Mouse (Mus musculus) layer of hippocampus, adult 2 months (tissue): Measurements from ENCODE around the gene Gm21974. TPM values are rescaled to one million over a fixed set of nuclear protein-coding genes. Genes with fewer than 3 reads are reported as not detected.
"Not testable (repeated sequence)": the region's sequence is repeated elsewhere in the genome, so short reads cannot be mapped to it uniquely, and the experiment has no call there.

ENCODE experiments used
- DNase-seq, 2 experiments: peaks; one replicate each; pipeline ENCODE4 v3.0.0; 2022; ENCODE audit warnings: low spot score in 2 of 2
- H3K27ac ChIP-seq: fragments of 200-600 bp; 2 replicates; pipeline ENCODE4 v1.8.1; 2022
- H3K4me3 ChIP-seq: fragments of 200-600 bp; 2 replicates; pipeline ENCODE4 v1.8.1; 2022; ENCODE audit warnings: mild to moderate bottlenecking
- CTCF ChIP-seq: fragments of 200-600 bp; conservative IDR thresholded peaks from 2 replicates; pipeline ENCODE4 v1.8.1; 2022; ENCODE audit warnings: antibody characterized with exemption, mild to moderate bottlenecking, moderate library complexity
- long read RNA-seq, 2 experiments: library from polyadenylated mRNA; stranded (forward); transcript quantifications; one replicate each; pipeline ENCODE4 v2.0.0; 2021; ENCODE audit warnings: borderline mapping rate in 2 of 2
- total RNA-seq, 2 experiments: library from RNA; stranded (reverse); gene quantifications; 2 replicates each; pipeline ENCODE4 v1.2.3; 2021

Gene Gm21974
- total RNA-seq: not detected
- long read RNA-seq, experiment 1: 0 reads
- long read RNA-seq, experiment 2, partial matches to known transcripts: 0 of 1 reads
- long read RNA-seq, experiment 2, other reads (novel, unspliced or antisense): 1 of 1 reads

DNA sequence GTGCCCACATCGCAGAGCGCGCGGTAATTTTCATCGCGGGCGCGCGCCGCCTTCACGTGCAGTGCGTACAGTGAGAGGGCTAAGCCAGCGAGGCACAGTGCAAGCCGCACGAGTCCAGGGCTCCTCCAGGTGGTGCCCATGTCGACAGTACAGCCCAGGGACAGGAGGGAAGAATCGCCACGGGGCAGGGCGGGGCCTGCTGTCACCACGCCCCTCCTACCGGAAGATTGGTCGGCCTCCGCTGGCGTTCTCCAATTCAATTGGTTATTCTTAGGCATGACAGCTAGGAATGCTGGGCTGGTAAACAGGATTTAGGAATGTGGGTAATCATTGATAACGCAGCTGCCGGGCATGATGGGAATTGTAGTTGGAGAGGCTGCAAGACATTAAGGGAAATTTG lies at the start of gene Gm21974, which contains the start of gene Vkorc1:
TSS of gene Gm21974 (minus strand) at position 13 of the 400 bp plus-strand sequence.
TSS of gene Vkorc1 (minus strand) at position 176 of the 400 bp plus-strand sequence.
- TF ChIP-seq CTCF: peak; percentile 54
- Histone ChIP-seq H3K27ac (peak within 1 kb of the TSS; percentile 86), H3K4me3 (peak within 1 kb of the TSS; percentile 65)
- DNase-seq: peak; percentile 92 to 96

DNA sequence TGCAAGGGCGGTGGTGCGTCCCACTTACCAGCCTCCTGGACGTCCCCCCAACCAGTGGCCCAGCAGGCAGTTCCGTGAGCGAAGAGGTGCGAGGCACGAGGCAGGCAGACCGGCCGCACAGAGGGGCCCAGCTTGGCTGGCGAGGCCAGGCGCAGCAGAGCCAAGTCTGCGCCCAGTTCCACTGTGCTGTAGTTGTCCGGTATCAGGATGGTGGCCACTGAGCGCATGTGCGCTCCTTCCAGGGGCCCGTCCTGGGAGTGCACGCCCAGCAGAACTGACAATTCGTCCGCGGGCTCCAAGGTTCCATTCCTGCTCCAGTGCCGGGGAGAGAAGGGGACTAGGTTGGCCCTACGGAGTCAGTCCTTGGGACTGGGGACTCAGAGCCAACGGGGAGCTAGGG lies 49.4 kb upstream of the Gm21974 start:
- no peak overlapping the region for H3K4me3 ChIP-seq
- H3K27ac ChIP-seq: no peak overlapping the region
- no peak for TF ChIP-seq CTCF
- DNase-seq: peak in 1 of 2 experiments; percentile 6

DNA sequence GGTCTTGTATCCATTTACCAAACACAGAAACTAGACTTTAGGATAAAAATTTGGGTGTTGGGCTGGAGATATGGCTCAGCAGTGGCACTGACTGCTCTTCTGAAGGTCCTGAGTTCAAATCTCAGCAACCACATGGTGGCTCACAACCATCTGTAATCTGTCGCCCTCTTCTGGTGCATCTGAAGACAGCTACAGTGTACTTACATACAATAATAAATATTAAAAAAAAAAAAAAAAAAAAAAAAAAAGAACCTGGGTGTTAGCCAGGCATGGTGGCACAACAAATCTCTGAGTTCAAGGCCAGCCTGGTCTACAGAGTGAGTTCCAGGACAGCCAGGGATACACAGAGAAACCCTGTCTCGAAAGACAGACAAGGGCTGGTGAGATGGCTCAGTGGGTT lies 46.8 kb upstream of the Gm21974 start:
- not testable (repeated sequence) for H3K27ac ChIP-seq, H3K4me3 ChIP-seq
- TF ChIP-seq CTCF: peak; percentile 61
- peak in 1 of 2 experiments; percentile 8 for DNase-seq

DNA sequence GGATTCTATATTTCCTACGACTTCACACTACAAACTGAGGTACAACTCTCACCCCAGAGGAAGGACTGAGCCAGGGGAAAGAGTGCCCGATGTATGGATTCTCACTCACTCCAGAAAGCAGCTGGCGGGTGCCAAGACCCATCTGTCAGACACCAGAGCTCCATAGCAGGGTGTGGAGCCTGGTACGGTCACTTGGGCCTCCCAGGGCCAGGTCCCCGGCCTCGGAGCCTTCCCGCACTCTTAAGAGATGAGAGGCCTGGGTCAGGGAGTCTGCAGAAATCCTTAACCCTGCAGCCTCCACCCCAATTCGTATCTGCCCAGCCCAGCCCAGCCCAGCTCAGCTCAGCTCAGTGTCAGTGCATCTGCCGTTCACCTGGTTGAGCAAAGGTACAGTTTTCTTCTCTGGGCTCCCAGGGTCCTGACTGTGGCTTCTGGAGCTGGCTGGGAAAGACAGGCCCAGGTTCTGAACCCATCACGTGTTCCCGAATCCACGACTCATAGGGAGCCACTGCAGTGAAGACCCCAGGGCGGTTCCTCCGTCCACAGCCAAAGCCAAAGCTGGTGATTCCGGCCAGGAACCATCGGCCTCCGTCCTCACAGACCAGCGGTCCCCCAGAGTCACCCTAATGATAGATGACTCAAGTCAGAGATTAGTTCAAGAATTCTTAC lies 41.1 kb upstream of the Gm21974 start:
- H3K27ac ChIP-seq: peak overlapping the region; percentile 95
- DNase-seq: no peak
- no peak for TF ChIP-seq CTCF
- H3K4me3 ChIP-seq: peak overlapping the region; percentile 81

DNA sequence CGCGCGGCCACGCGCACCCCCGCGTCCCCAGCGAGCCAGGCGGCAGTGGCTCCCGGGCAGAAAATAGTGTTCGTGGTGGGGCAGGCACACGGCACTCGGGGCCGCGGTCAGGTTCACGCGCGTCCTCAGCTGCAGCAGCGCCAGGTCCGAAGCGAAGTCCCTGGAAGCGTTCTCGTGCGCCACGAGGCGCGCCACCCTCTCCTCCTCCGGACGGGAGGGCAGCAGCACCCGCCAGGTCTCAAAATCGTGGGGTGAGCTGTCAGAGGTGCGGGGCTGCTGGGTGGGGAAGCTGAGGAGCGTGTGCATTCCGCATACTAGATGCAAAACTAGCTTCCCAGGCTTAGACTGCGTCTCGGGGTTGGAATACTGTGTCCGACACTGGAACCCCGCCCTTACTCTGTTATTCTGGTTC lies 40.5 kb upstream of the Gm21974 start:
- no peak for DNase-seq
- peak overlapping the region; percentile 81 for H3K4me3 ChIP-seq
- peak overlapping the region; percentile 95 for H3K27ac ChIP-seq
- TF ChIP-seq CTCF: peak; percentile 7; the same call in 1 of the 2 replicates

DNA sequence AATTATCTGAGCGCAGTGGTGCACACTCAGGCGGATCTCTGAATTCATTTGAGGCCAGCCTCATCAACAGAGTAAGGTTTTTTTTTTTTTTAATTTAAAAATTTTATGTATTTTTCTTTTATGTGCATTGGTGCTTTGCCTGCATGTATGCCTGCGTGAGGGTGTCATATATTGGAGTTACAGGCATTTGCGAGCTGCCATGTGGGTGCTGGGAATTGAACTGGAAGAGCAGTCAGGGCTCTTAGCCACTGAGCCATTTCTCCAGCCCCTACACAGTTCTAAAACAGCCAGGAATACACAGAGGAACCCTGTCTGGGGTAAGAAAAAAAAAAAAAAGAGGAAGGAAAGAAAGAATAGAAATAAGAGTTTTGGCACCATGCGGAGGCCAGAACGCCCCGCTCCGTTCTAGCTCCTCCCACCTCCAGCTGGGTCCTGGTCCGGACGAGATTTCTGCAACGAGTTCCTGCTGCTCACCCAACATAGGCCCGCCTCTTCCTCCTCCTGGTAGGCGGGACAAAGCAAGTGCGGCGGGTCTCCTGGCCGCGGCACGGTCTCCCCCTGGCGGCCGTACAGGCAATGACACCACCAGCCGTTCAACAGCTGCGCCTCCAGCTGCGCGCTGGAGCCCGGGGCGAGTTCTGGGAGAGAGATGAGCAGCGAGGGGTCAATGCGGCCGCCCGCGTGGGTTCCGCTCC lies 39.9 kb upstream of the Gm21974 start:
- TF ChIP-seq CTCF: peak; percentile 100; the same call in 1 of the 2 replicates
- peak; percentile 94 to 96 for DNase-seq
- H3K4me3 ChIP-seq: peak overlapping the region; percentile 81
- peak overlapping the region; percentile 95 for H3K27ac ChIP-seq

DNA sequence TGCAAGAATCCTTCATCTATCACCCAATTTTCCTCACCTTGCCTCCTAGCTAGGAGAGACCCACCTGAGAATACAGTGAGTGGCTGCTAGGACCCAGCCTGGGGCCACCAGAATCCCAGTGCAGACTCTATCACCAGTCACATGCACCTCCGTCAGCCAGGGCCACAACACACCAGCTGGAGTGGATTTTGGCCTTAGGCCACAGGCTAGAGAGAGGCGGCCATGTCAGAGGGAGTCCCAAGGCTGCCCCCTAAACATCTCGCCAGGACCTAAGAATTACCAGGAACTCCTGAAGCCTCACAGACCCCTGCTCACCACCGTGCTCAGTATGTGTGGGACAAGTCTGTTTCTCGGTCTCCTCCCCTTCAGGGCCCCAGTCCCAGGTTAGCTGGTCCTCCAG lies 38.8 kb upstream of the Gm21974 start:
- no peak overlapping the region for H3K4me3 ChIP-seq
- H3K27ac ChIP-seq: no peak overlapping the region
- no peak for TF ChIP-seq CTCF
- no peak for DNase-seq

DNA sequence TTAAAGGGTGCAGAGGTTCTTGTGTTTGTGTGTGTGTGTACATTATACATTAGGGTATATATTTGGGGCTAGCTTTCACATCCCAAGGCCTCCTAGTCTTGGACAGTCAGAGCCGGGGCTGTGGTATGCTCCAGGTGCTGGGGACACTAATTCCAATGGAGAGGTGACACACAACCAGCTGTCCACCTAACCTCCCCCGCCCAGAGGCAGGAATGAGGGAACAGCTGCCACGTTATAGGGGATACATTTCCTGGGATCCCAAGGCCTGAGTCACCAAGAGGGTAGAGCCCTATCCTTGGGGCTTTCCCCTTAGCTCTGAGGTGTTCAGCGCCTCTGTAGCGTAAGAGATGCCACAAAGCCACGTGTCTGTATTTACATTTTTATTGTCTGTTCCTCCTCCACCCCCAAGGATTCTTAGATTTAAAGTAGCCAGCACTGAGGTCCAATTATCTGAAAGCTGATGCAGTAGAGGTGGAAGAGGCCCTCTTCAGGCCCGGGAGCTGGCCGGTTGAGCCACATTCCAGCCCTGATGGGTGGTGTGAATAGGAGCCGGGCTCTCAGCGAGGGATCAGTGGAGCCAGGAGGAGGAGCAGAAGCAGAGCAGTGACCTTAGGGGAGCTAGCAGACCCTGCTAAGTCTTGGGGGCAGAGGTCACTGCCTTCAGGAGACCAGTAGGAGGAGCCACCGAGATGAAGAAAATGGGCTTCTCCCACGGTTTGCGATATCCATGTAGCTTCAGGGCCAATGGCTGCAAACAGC lies 37.2 kb upstream of the Gm21974 start:
- H3K4me3 ChIP-seq: no peak overlapping the region
- H3K27ac ChIP-seq: no peak overlapping the region
- no peak for TF ChIP-seq CTCF
- no peak for DNase-seq

DNA sequence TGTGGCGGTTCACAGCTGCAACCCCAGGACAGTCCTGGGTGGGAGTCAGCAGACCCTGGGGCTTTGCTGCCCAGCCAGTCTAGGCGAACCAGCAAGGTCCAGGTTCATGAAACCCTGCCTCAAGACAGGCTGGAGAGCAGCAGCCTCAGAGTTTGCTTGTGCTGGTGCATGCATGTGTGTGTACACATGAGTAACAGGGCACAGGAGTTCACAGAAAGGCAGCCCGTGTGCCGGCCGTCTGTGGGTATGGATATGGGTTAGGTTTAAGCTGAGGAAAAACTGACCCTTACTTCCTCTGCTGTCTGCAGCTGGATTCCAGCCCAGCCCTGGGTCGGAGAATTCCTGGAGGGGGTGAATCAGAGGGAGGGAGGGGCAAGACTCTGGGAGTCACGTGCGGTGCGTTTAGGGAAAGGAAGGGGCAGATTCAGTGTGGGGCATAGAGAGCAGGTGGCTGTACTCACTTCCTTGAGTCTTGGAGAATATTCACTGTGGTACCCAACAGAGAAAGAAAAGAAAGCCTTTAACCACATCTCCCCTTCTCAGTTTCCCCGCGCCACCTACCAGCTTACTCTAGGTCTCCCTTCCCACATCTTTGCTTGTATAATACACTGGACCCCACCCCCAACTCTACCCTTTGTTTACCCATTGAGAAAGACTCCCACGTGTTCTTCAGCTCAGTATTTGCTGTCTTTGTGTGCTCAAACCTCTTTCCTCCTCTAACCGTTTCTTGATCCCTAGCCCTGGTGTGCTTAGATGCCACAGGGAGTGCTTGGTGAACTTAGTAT lies 36.3 kb upstream of the Gm21974 start:
- H3K4me3 ChIP-seq: no peak overlapping the region
- H3K27ac ChIP-seq: no peak overlapping the region
- no peak for DNase-seq
- no peak for TF ChIP-seq CTCF

DNA sequence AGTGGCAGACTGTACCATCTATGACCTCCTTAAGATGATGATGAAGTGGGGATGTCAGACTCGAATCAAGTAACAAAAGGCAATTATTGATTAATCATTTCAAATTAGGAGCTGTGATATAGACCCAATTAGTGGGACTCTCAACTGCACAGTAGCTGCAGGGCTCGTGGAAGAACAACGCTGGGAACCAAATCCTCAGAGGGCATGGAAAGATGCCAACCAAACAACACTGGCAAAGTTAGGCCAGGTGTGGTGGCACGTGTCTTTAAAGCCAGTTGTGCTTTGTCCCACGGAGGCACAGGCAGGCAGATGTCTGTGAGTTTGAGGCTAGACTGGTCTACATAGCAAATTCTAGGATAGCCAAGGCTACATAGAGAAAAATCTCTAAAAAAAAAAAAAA lies 35.4 kb upstream of the Gm21974 start:
- no peak for TF ChIP-seq CTCF
- no peak for DNase-seq
- Histone ChIP-seq H3K4me3 (no peak overlapping the region), H3K27ac (no peak overlapping the region)

DNA sequence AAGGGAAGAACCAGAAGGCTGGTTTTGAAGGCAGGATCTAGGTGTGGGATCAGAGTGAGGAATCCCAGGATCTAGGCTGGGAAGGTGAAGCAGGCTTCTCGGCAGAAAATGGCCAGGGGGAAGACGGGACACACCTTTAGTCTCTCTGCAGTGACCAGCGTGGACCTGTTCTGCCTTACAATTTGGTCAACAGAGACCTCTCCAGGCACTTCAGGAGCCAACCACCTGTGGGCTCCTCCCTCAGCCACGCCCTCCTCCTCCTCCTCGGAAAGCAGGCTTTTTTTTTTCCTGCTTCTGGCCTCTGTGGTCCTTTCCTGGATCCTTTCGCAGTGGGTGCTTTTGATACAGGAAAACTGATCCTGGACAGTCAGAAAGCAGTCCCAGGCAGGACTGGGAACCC lies 34.7 kb upstream of the Gm21974 start, which contains the start of gene Prss8:
TSS of gene Prss8 (minus strand) at position 182 of the 400 bp plus-strand sequence.
- H3K4me3 ChIP-seq: no peak within 1 kb of the TSS
- H3K27ac ChIP-seq: no peak within 1 kb of the TSS
- TF ChIP-seq CTCF: no peak
- no peak for DNase-seq

DNA sequence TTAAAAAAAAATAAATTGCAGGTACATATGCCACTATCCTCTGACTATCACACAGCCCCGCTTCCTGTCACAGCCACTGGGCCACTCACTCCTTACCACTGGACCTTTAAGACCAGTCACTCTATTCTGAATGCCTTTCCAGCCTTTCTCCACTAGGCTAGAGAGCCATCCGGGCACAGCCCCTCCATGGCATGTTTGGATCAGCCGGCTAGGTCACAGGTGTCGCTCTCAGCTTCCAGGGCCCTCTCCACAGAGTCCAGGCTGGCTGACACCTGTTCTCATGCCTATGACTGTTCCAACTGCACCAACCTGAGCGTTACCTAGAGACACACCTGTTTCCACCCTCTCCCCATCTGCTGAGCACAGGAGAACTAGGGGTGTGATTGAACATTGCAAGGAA lies 33.3 kb upstream of the Gm21974 start:
- no peak for DNase-seq
- TF ChIP-seq CTCF: peak; percentile 35
- no peak overlapping the region for H3K4me3 ChIP-seq
- no peak overlapping the region for H3K27ac ChIP-seq
